Mouse (Mus musculus): ENCODE results near the gene Ppp1r16b. TPM values are rescaled to one million over a fixed set of nuclear protein-coding genes. Genes with fewer than 3 reads are reported as not detected.

Gene Ppp1r16b
- polyA plus RNA-seq, 1 experiment, result 0.04 TPM

GRCm38 (mm10) chr2:158669199-158670195, 4.3 kb downstream of the Ppp1r16b start:
- H3K4me3 ChIP-seq (ENCODE audit: insufficient read depth, poor library complexity, severe bottlenecking), result no peak overlapping the region
- TF ChIP-seq MYOG (IDR thresholded peaks at IDR 0.05; ENCODE audit: control insufficient read depth, extremely low read depth, insufficient read length), result no peak
- TF ChIP-seq CEBPB (IDR thresholded peaks at IDR 0.05; ENCODE audit: low read depth), result no peak
- no peak for TF ChIP-seq MAX (IDR thresholded peaks at IDR 0.05)
- peaks cover 61% of the 10 kb centered on the region for H3K27me3 ChIP-seq (ENCODE audit: control insufficient read depth, insufficient read depth, insufficient read length)

GRCm38 (mm10) chr2:158670571-158670970, 5.4 kb downstream of the Ppp1r16b start:
- Histone ChIP-seq H3K79me3 (ENCODE audit: low read depth) (no peaks in the 10 kb centered on the region), H3ac (ENCODE audit: control insufficient read depth, insufficient read length, low read depth) (no peak overlapping the region), H3K79me2 (ENCODE audit: control insufficient read depth, insufficient read depth) (no peaks in the 10 kb centered on the region), H3K36me3 (ENCODE audit: control insufficient read depth, insufficient read depth) (no peaks in the 10 kb centered on the region), H3K27me3 (ENCODE audit: control insufficient read depth, insufficient read depth, insufficient read length) (peaks cover 62% of the 10 kb centered on the region), H3K4me3 (ENCODE audit: insufficient read depth, poor library complexity, severe bottlenecking) (no peak overlapping the region)
- TF ChIP-seq USF1 (IDR thresholded peaks at IDR 0.05; ENCODE audit: low read depth), result no peak
- TF ChIP-seq MAX (IDR thresholded peaks at IDR 0.05), result no peak
- no peak for TF ChIP-seq FOSL1 (IDR thresholded peaks at IDR 0.05; ENCODE audit: insufficient read depth, low read length, poor library complexity, severe bottlenecking)
- no peak for TF ChIP-seq MYOD1 (IDR thresholded peaks at IDR 0.05; ENCODE audit: control insufficient read depth, insufficient read length, low read depth)
- TF ChIP-seq MYOG (IDR thresholded peaks at IDR 0.05; ENCODE audit: control insufficient read depth, extremely low read depth, insufficient read length), result no peak
- no peak for TF ChIP-seq CTCF (IDR thresholded peaks at IDR 0.05; ENCODE audit: control insufficient read depth, insufficient read depth, insufficient read length)
- TF ChIP-seq CEBPB (IDR thresholded peaks at IDR 0.05; ENCODE audit: low read depth), result no peak

More at GRCm38 (mm10) chr2:158669199-158670195, 4.3 kb downstream of the Ppp1r16b start:
- no peaks in the 10 kb centered on the region for H3K79me2 ChIP-seq (ENCODE audit: control insufficient read depth, insufficient read depth)
- no peaks in the 10 kb centered on the region for H3K36me3 ChIP-seq (ENCODE audit: control insufficient read depth, insufficient read depth)
- no peaks in the 10 kb centered on the region for H3K79me3 ChIP-seq (ENCODE audit: low read depth)
- no peak overlapping the region for H3ac ChIP-seq (ENCODE audit: control insufficient read depth, insufficient read length, low read depth)

GRCm38 (mm10) chr2:158672829-158673228, 7.6 kb downstream of the Ppp1r16b start:
- no peaks in the 10 kb centered on the region for H3K79me3 ChIP-seq (ENCODE audit: low read depth)
- peaks cover 54% of the 10 kb centered on the region for H3K27me3 ChIP-seq (ENCODE audit: control insufficient read depth, insufficient read depth, insufficient read length)
- H3K79me2 ChIP-seq (ENCODE audit: control insufficient read depth, insufficient read depth), result no peaks in the 10 kb centered on the region
- no peak for TF ChIP-seq MAX (IDR thresholded peaks at IDR 0.05)
- no peak for TF ChIP-seq USF1 (IDR thresholded peaks at IDR 0.05; ENCODE audit: low read depth)
- no peak for TF ChIP-seq FOSL1 (IDR thresholded peaks at IDR 0.05; ENCODE audit: insufficient read depth, low read length, poor library complexity, severe bottlenecking)
- no peak for TF ChIP-seq CTCF (IDR thresholded peaks at IDR 0.05; ENCODE audit: control insufficient read depth, insufficient read depth, insufficient read length)
- TF ChIP-seq MYOD1 (IDR thresholded peaks at IDR 0.05; ENCODE audit: control insufficient read depth, insufficient read length, low read depth), result no peak
- no peak for TF ChIP-seq MYOG (IDR thresholded peaks at IDR 0.05; ENCODE audit: control insufficient read depth, extremely low read depth, insufficient read length)
- TF ChIP-seq CEBPB (IDR thresholded peaks at IDR 0.05; ENCODE audit: low read depth), result no peak
- no peak overlapping the region for H3K4me3 ChIP-seq (ENCODE audit: insufficient read depth, poor library complexity, severe bottlenecking)
- no peaks in the 10 kb centered on the region for H3K36me3 ChIP-seq (ENCODE audit: control insufficient read depth, insufficient read depth)
- no peak overlapping the region for H3ac ChIP-seq (ENCODE audit: control insufficient read depth, insufficient read length, low read depth)

GRCm38 (mm10) chr2:158673493-158673892, 8.3 kb downstream of the Ppp1r16b start:
- Histone ChIP-seq H3K79me3 (ENCODE audit: low read depth) (no peaks in the 10 kb centered on the region), H3K36me3 (ENCODE audit: control insufficient read depth, insufficient read depth) (no peaks in the 10 kb centered on the region), H3K27me3 (ENCODE audit: control insufficient read depth, insufficient read depth, insufficient read length) (peaks cover 47% of the 10 kb centered on the region), H3ac (ENCODE audit: control insufficient read depth, insufficient read length, low read depth) (no peak overlapping the region), H3K79me2 (ENCODE audit: control insufficient read depth, insufficient read depth) (no peaks in the 10 kb centered on the region), H3K4me3 (ENCODE audit: insufficient read depth, poor library complexity, severe bottlenecking) (no peak overlapping the region)
- TF ChIP-seq USF1 (IDR thresholded peaks at IDR 0.05; ENCODE audit: low read depth) (no peak), CTCF (IDR thresholded peaks at IDR 0.05; ENCODE audit: control insufficient read depth, insufficient read depth, insufficient read length) (no peak), CEBPB (IDR thresholded peaks at IDR 0.05; ENCODE audit: low read depth) (no peak), MYOD1 (IDR thresholded peaks at IDR 0.05; ENCODE audit: control insufficient read depth, insufficient read length, low read depth) (no peak), FOSL1 (IDR thresholded peaks at IDR 0.05; ENCODE audit: insufficient read depth, low read length, poor library complexity, severe bottlenecking) (no peak), MYOG (IDR thresholded peaks at IDR 0.05; ENCODE audit: control insufficient read depth, extremely low read depth, insufficient read length) (no peak), MAX (IDR thresholded peaks at IDR 0.05) (no peak)

DNA sequence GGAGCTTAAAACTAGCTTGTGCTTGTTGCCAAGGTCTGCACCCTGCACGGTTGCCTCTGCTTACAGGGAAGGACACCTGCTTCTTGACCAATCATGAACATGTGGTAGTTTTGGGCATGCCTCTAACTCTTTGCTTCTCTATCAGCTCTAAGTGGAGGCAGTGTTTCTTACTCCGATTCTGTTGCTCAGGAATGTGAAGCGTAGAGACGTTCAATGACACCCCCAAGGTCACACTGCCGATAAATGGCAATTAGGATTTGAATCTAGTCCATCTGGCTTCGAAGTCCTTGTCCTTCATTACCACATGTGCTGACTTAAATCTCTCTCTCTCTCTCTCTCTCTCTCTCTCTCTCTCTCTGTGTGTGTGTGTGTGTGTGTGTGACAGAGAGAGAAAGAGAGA, 8.9 kb downstream of the Ppp1r16b start:
- Histone ChIP-seq H3K4me3 (ENCODE audit: insufficient read depth, poor library complexity, severe bottlenecking) (no peak overlapping the region), H3K79me2 (ENCODE audit: control insufficient read depth, insufficient read depth) (no peaks in the 10 kb centered on the region), H3K79me3 (ENCODE audit: low read depth) (no peaks in the 10 kb centered on the region), H3K36me3 (ENCODE audit: control insufficient read depth, insufficient read depth) (no peaks in the 10 kb centered on the region), H3ac (ENCODE audit: control insufficient read depth, insufficient read length, low read depth) (no peak overlapping the region), H3K27me3 (ENCODE audit: control insufficient read depth, insufficient read depth, insufficient read length) (peaks cover 41% of the 10 kb centered on the region)
- TF ChIP-seq MYOG (IDR thresholded peaks at IDR 0.05; ENCODE audit: control insufficient read depth, extremely low read depth, insufficient read length) (no peak), MAX (IDR thresholded peaks at IDR 0.05) (no peak), CEBPB (IDR thresholded peaks at IDR 0.05; ENCODE audit: low read depth) (no peak), MYOD1 (IDR thresholded peaks at IDR 0.05; ENCODE audit: control insufficient read depth, insufficient read length, low read depth) (no peak), FOSL1 (IDR thresholded peaks at IDR 0.05; ENCODE audit: insufficient read depth, low read length, poor library complexity, severe bottlenecking) (no peak), CTCF (IDR thresholded peaks at IDR 0.05; ENCODE audit: control insufficient read depth, insufficient read depth, insufficient read length) (no peak), USF1 (IDR thresholded peaks at IDR 0.05; ENCODE audit: low read depth) (no peak)

Data from C2C12 (cell line).